Mouse (Mus musculus) left cerebral cortex, postnatal 10 days (tissue): ENCODE results near the gene Ly6g5c. TPM values are rescaled to one million over a fixed set of nuclear protein-coding genes. Genes with fewer than 3 reads are reported as not detected.
A peak's percentile ranks its signal among the peaks of the same experiment; 100 is the strongest.

Experiments
- DNase-seq, 2 experiments: peaks; one replicate each; pipeline ENCODE4 v3.0.0; 2021 to 2022; ENCODE audit warnings: low spot score in 2 of 2, mixed read lengths in 1 of 2; ENCODE audit errors: extremely low spot score in 1 of 2
- intact Hi-C: fragments of 180-260 bp; cut with DNase I; formaldehyde crosslinking; loops from one replicate; pipeline ENCODE4 v1.15.1; 2025
- total RNA-seq, 2 experiments: library from RNA; stranded (reverse); gene quantifications; 2 replicates each; pipeline ENCODE4 v1.2.3; 2021

Gene Ly6g5c
- not detected for total RNA-seq

- intact Hi-C loops: loop anchor here (5.0 kb wide), 1 partner anchor 86 kb away; no protein-coding TSS in a partner anchor
- DNase-seq: no peak
Measured at GRCm38 (mm10) chr17:35108097-35108496, at the start of gene Ly6g5c. TSS of gene Ly6g5c (plus strand) at chr17:35108279.

DNA sequence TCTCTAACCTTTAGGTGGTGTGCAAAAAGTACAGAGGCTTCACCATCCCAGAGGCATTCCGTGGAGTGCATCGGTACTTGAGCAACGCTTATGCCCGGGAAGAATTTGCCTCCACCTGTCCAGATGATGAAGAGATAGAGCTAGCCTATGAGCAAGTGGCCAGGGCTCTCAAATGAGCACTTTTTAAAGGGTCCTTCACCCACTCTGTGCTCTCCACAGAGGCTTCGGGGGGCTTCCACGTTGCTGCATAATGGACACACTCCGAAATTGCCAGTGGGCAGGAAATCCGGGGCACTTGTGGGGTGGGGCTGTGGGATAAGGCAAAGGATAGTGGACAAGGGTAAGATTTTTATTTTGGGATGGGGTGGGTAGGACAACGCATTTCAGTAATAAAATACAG lies 49.8 kb upstream of the Ly6g5c start:
- DNase-seq: no peak
- intact Hi-C loops: loop anchor here (5.0 kb wide), 1 partner anchor 36 kb away; no protein-coding TSS in a partner anchor

DNA sequence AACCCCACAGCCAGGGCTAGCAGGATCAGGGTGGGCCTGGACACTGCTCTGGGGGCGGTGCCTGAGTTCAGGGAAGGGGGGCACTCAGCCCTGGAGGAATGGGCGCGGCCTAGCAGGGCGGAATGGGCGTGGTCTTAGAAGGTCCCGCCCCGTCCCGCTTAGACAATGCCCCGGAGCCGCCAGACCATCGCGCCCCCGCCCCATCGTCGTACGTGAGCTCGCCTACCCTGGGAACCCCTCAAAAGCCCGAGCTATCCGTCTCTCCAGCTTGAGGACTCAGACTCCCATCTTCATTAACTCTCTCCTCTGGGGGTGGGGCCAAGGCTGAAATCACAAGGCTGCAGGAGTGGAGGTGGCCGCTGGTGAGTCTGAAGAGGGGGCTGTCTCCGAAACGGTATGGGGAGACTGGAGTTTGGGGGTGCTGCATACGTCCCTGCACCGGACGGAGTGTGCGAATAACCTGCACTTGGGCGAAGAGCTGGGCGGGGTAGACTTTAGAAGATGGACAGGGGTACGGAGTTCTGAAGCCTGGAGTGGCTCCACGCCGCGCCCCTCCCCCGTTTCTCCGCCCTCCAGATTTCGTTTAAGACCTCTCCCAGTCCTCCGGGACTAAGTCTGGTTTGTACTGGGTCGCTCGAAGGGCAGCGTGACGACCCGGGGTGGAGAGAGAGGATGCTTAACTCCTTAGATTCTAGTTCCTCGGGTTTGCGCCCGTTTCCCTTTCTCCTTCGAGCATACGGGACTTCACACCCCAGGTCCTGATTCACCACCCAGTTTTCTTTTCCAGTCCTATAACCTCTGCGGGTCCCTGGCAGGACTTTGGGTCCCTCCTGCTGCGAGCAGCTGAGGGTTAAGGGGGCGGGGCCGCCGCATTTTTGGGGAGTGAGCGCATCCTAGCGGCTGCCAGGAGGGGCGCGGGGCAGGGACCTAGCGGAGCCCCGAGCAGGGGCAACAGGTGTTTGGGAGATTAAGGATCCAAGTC lies 48.9 kb upstream of the Ly6g5c start, which contains the start of gene Ddah2:
Gene Ddah2, plus strand, starts transcription at position 125 of the 982 bp plus-strand sequence.
- peak; percentile 74 to 94 for DNase-seq
- intact Hi-C loops: loop anchor here (5.0 kb wide), 1 partner anchor 37 kb away; no protein-coding TSS in a partner anchor

- DNase-seq: no peak
- intact Hi-C loops: no loop called here
Measured at GRCm38 (mm10) chr17:35060071-35060470, 48.0 kb upstream of the Ly6g5c start.

GRCm38 (mm10) chr17:35060737-35061297 lies 47.3 kb upstream of the Ly6g5c start:
- intact Hi-C loops: no loop called here
- DNase-seq: no peak

- no peak for DNase-seq
- intact Hi-C loops: no loop called here
Measured at GRCm38 (mm10) chr17:35061299-35061698, 46.8 kb upstream of the Ly6g5c start.

DNA sequence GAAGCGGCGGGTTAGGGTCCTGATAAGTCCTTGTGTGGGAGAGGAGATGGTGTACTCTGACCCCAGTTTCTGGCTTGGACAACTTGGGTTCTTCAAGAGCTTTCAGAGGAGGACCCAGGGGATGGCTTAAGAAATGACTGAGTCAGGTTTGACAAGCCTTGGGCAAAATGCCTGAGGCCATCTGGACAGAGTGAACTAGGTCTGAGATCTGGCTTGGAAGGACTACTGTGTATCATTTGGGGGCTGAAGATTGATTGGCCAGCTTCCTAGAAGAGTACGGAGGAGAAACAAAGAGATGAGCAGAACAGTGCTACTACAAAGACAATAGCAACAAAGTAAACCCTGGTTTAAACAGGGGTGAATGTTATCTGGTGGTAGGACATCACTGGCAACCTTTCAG lies 44.6 kb upstream of the Ly6g5c start:
- intact Hi-C loops: no loop called here

DNA sequence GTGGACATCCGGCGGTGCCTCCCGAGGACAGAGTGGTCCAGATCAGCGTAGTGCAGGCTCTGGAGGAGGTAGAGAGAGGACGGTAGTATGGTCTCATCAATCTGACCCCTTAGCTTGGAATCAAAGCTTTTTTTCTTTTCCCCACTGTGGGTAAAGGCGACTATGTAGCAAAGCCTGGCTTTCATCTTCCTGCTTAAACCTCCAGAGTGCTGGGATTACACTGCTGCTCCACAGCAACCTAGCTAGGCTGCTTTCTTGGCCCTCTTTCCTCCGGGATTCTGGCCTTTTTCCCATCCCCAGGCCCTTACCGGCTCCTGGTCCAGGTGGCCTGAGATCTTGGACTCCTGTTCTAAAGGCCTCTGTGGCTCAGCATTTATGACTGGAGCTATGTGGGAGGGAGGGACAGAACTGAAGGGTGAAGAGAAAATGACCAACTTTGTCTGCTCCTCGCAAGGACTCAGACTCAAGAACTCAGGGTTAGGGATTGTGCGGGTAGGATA lies 43.7 kb upstream of the Ly6g5c start:
- intact Hi-C loops: no loop called here
- no peak for DNase-seq

More for the DNA sequence above, 44.6 kb upstream of the Ly6g5c start:
- DNase-seq: no peak

- DNase-seq: peak in 1 of 2 experiments; percentile 59
- intact Hi-C loops: no loop called here
Measured at GRCm38 (mm10) chr17:35064951-35065947, 42.8 kb upstream of the Ly6g5c start, which contains the start of gene Ly6g6c. TSS of gene Ly6g6c (plus strand) at chr17:35065388.

- no peak for DNase-seq
- intact Hi-C loops: no loop called here
Measured at GRCm38 (mm10) chr17:35066084-35066483, 42.0 kb upstream of the Ly6g5c start, which contains the start of gene Mpig6b. TSS of gene Mpig6b (minus strand) at chr17:35066184.

DNA sequence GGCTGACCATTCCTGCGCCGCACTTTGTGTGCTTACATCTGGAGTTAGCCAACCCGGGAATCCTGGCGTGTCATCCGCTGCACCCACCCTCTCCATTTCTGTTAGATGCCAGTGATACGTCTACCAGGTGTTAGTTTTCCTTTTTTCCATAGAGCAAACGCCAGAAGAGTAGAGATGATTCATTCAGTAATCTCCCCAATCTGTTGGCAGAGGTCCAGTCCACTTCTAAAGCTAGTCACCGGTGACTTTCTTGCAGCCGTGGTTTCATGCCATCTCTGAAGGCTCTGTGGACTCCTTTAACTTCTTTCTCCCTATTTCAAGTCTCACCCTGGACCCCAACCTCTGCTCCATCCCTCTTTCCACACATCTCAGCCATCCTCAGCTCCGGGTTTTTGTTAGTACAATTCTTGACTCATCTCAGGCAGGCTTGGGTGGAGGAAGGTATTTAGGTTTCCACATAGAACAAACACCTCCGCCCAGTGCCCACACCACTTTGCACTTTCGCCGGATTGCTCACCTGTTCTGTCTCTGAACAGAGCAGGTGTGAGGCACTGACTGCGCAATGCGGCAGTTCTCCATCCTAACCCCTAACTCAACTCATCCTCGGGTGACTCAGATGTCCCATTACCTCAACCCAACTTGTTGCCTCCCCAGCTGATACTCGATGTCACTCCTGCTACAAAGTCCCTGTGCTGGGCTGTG lies 39.7 kb upstream of the Ly6g5c start:
- intact Hi-C loops: no loop called here
- no peak for DNase-seq

DNA sequence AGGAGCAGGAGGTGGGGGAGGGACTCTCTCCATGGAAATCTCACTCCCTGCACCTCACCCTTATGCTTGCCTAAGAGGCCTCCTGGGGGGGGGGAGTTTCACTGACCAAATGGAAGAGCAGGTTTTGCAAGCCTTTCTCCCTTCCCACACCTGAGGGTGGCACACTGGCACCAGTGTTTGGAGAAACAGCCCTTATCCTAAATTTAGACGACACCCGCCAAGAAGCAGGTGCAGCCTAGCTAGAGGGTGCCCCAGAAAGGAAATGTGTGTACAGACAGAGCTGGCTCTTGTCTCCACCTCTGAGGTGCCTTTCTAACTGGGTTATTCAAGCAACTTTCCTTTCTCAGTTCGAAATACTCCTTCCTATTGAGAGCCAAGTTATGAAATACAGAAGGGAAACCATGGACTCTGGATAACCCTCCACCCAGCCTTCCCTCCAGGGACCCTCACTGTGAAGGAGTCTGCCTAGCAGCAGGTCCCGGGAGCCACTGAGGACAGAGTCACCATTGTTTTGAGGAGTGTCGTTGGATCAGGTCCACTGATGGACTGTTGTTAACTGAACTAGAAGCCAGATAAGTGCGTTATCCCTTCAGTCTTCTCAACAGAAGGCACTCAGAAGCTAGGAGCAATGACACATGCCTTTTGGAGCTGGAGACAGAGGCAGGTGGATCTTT lies 37.4 kb upstream of the Ly6g5c start:
- DNase-seq: no peak
- intact Hi-C loops: no loop called here

DNA sequence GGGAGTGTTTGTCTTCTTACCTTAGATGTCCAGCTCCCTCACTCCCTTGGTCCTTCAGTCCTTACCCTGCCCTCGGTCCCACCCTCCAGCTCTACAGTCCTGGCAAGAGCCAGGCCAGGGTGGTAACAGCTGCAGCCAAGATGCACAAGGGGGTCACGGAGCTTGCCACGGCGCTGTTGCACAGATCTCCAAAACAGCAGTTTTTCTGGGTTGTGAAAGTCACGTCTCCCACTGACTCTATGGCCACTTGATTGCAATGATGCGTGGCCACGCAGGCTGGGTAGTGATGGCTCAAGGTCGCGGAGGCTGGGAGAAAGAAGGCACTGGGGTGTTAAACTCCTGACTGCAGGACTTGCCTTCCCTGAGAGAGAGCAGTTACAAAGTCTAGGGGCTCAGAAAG lies 36.6 kb upstream of the Ly6g5c start:
- intact Hi-C loops: no loop called here
- no peak for DNase-seq

DNA sequence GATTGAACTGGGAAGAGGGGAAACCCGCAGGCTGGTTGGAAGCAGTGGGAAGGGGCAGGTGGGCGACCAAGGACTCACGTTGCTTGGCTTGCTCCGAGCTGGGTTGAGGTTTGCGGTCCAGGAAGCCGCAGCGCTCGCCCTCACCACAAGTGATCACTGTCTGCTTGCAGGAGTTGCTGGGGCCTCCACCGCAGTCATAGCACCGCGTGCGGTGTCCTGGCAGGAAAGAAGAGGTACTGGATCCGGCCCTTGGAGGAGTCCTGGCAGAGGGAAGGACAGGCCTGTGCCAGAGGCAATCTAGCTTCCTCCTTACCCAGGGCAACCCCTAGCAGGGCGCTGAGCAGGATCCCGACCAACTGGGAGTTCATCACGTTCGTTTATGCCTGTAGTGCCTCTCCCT lies 34.0 kb upstream of the Ly6g5c start:
- intact Hi-C loops: no loop called here

DNA sequence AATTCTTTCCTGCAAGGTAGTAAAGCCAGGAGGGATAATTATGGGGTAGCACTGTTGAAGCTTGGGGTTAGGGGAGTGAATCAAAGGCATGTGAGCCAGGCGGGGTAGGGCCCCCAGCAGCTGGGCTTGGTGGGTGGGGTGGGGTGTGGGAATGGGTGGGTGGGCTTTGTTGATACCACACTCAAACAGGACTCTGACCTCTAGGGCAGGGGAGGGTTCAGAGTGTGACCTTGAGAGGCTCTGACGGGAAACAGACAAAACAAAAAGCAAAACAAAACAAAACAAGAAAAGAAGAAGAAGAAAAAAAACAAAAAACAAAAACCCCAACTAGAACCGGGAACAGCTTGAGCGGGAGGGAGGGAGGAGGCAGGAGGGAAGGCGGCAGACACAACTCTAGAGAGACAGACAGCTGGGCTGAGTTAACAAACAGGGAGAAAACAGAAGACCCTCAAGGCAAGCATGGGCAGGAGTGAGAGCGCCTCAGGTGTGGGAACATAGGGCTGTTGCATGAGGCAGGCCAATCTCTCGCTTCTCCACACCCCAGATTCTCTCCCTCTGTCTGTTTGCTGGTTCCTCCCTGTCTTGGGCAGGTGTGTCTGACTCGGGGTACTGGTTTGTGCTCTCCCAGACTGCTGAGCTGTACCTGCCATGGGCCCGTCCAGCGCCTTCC lies 31.4 kb upstream of the Ly6g5c start, which contains the start of gene Ly6g6e:
Gene Ly6g6e, plus strand, starts transcription at position 396 of the 670 bp plus-strand sequence.
- DNase-seq: no peak
- intact Hi-C loops: no loop called here

More for the DNA sequence above, 34.0 kb upstream of the Ly6g5c start:
- no peak for DNase-seq

DNA sequence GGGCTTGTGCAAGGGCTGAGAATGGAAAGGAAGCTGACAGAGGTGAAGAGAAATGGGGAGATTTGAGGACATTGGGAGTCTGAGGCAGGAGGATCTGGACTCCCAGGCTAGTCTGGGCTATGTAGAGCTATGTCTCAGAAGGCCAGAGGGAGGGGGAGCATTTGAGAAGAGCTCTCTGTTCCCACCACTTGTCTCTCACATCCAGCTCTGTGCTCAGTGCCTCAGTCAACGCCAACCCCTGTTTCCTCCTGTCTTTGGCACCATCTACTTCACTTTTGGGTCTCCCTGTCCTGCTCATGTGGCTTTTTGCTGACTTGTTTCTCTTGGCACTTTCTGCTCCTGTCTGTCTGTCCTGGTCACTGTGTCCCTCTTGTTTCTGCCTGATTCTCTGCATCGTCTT lies 30.8 kb upstream of the Ly6g5c start:
- intact Hi-C loops: no loop called here
- DNase-seq: no peak

- DNase-seq: peak in 1 of 2 experiments; percentile 68
Measured at GRCm38 (mm10) chr17:35077786-35078233, 30.3 kb upstream of the Ly6g5c start, which contains the start of gene Ly6g6d. TSS of gene Ly6g6d (minus strand) at chr17:35078065.

More at GRCm38 (mm10) chr17:35077786-35078233, 30.3 kb upstream of the Ly6g5c start, which contains the start of gene Ly6g6d:
- intact Hi-C loops: no loop called here
